Mouse (Mus musculus): Measurements from ENCODE around the gene Mettl26.
A peak's percentile ranks its signal among the peaks of the same experiment; 100 is the strongest.
"Not testable (repeated sequence)": the region's sequence is repeated elsewhere in the genome, so short reads cannot be mapped to it uniquely, and the experiment has no call there.

Mettl26 gene

GRCm38 (mm10) chr17:25868601-25869191 is 6.2 kb upstream of the Mettl26 start, which contains the start of gene Mcrip2:
Mcrip2 (minus strand) TSS chr17:25868764.
- peak; percentile 60 to 75 for DNase-seq (ENCODE audit: low spot score in 2 of 2)

- no peak for DNase-seq (ENCODE audit: low spot score in 2 of 2)
These were observed 5.4 kb upstream of the Mettl26 start for GRCm38 (mm10) chr17:25869498-25869897.

GRCm38 (mm10) chr17:25869954-25870353 is 4.9 kb upstream of the Mettl26 start:
- DNase-seq (ENCODE audit: low spot score in 2 of 2) = no peak

- not testable (repeated sequence) for DNase-seq (ENCODE audit: low spot score in 2 of 2)
These were observed 3.3 kb upstream of the Mettl26 start for GRCm38 (mm10) chr17:25871566-25871965.

- DNase-seq (ENCODE audit: low spot score in 2 of 2) = no peak
These were observed 2.2 kb upstream of the Mettl26 start for GRCm38 (mm10) chr17:25872676-25873075.

GRCm38 (mm10) chr17:25873405-25874147 is 1.3 kb upstream of the Mettl26 start:
- no peak for DNase-seq (ENCODE audit: low spot score in 2 of 2)

GRCm38 (mm10) chr17:25874148-25874720 is 640 bp upstream of the Mettl26 start:
- no peak for DNase-seq (ENCODE audit: low spot score in 2 of 2)

GRCm38 (mm10) chr17:25875171-25876136 is 580 bp downstream of the Mettl26 start:
- DNase-seq (ENCODE audit: low spot score in 2 of 2) = peak; percentile 86 to 89

GRCm38 (mm10) chr17:25876347-25876915 is 1.6 kb downstream of the Mettl26 start:
- no peak for DNase-seq (ENCODE audit: low spot score in 2 of 2)

GRCm38 (mm10) chr17:25877025-25877424 is 2.2 kb downstream of the Mettl26 start:
- no peak for DNase-seq (ENCODE audit: low spot score in 2 of 2)

- no peak for DNase-seq (ENCODE audit: low spot score in 2 of 2)
These were observed 3.1 kb downstream of the Mettl26 start for GRCm38 (mm10) chr17:25877741-25878610.

GRCm38 (mm10) chr17:25878611-25879180 is 3.8 kb downstream of the Mettl26 start:
- no peak for DNase-seq (ENCODE audit: low spot score in 2 of 2)

- DNase-seq (ENCODE audit: low spot score in 2 of 2) = no peak
These were observed 4.4 kb downstream of the Mettl26 start for GRCm38 (mm10) chr17:25879261-25879660.

GRCm38 (mm10) chr17:25879750-25880149 is 4.9 kb downstream of the Mettl26 start:
- DNase-seq (ENCODE audit: low spot score in 2 of 2) = no peak

- no peak for DNase-seq (ENCODE audit: low spot score in 2 of 2)
These were observed 5.5 kb downstream of the Mettl26 start, which contains the start of gene Wfikkn1 for GRCm38 (mm10) chr17:25880196-25880910. Wfikkn1 (minus strand) TSS chr17:25880858.

- no peak for DNase-seq (ENCODE audit: low spot score in 2 of 2)
These were observed 6.2 kb downstream of the Mettl26 start for GRCm38 (mm10) chr17:25880913-25881641.

GRCm38 (mm10) chr17:25881691-25882090 is 6.8 kb downstream of the Mettl26 start:
- DNase-seq (ENCODE audit: low spot score in 2 of 2) = no peak

- no peak for DNase-seq (ENCODE audit: low spot score in 2 of 2)
These were observed 7.4 kb downstream of the Mettl26 start for GRCm38 (mm10) chr17:25882306-25882705.

- DNase-seq (ENCODE audit: low spot score in 2 of 2) = no peak
These were observed 8.4 kb downstream of the Mettl26 start for GRCm38 (mm10) chr17:25883268-25883667.
